Mouse (Mus musculus) kidney, embryonic 16.5 days (tissue): ENCODE results near the gene Cd5. TPM values are rescaled to one million over a fixed set of nuclear protein-coding genes. Genes with fewer than 3 reads are reported as not detected.

ENCODE experiments used
- ATAC-seq: fragments of 200-750 bp; cut with Nextera tagmentation; 2 replicates; pipeline ENCODE4 v1.8.0; 2017; ENCODE audit warnings: moderate TSS enrichment; ENCODE audit not compliant: low FRiP score, low TSS enrichment
- H3K27ac ChIP-seq: fragments of 300-500 bp; sonication (generic); 2 replicates; pipeline ENCODE4 v1.5.1; 2014; ENCODE audit warnings: low read length
- H3K27me3 ChIP-seq: fragments of 300-500 bp; sonication (generic); 2 replicates; pipeline ENCODE4 v1.6.1; 2014; ENCODE audit warnings: low read length, control low read depth, mixed read lengths; ENCODE audit not compliant: insufficient read depth
- H3K36me3 ChIP-seq: fragments of 300-500 bp; sonication (generic); 2 replicates; pipeline ENCODE4 v1.6.1; 2014; ENCODE audit warnings: low read length, control low read depth, mixed read lengths; ENCODE audit not compliant: insufficient read depth
- H3K4me1 ChIP-seq: fragments of 300-500 bp; sonication (generic); 2 replicates; pipeline ENCODE4 v1.6.1; 2014; ENCODE audit warnings: low read length, control low read depth, mixed read lengths; ENCODE audit not compliant: insufficient read depth
- H3K4me2 ChIP-seq: fragments of 300-500 bp; sonication (generic); replicated peaks from 2 replicates; pipeline ENCODE4 v1.6.1; 2014; ENCODE audit warnings: low read depth, low read length
- H3K4me3 ChIP-seq: fragments of 300-500 bp; sonication (generic); 2 replicates; pipeline ENCODE4 v1.5.1; 2014; ENCODE audit warnings: mild to moderate bottlenecking, low read length
- H3K9ac ChIP-seq: fragments of 300-500 bp; sonication (generic); replicated peaks from 2 replicates; pipeline ENCODE4 v1.6.1; 2014; ENCODE audit warnings: low read length
- H3K9me3 ChIP-seq: fragments of 300-500 bp; sonication (generic); 2 replicates; pipeline ENCODE4 v1.6.1; 2016; ENCODE audit warnings: low read length, control low read depth
- WGBS: fragments of 180-500 bp; shearing (Covaris S2); extraction: QIAGEN DNeasy Blood & Tissue Kit; methylation state at CpG from one replicate; pipeline ENCODE4 v1.1.7; 2014; 5-methylcytosine and 5-hydroxymethylcytosine counted together
- polyA plus RNA-seq: library from polyadenylated mRNA; unstranded; fragments of >200 nt; fragmentation: Nextera tagmentation; extraction: Ambion mirVana; gene quantifications from 2 replicates; pipeline ENCODE4 v1.2.1, GENCODE M21; 2015

Gene Cd5
- polyA plus RNA-seq, 1 experiment from 2014 or later: 0.19 TPM

GRCm38 (mm10) chr19:10759983-10760831, 21.4 kb upstream of the Cd5 start:
- H3K9ac ChIP-seq: no peak overlapping the region
- whole genome bisulfite sequencing: 86% methylated on average over 9 of the region's 9 CpGs
- H3K4me3 ChIP-seq: no peak overlapping the region
- no peaks in the 10 kb centered on the region for H3K36me3 ChIP-seq
- H3K4me1 ChIP-seq: 0 out of 2 replicates have a peak, but pooled peaks cover 3% of the 10 kb centered on the region
- H3K27me3 ChIP-seq: no peaks in the 10 kb centered on the region
- H3K9me3 ChIP-seq: no peaks in the 10 kb centered on the region
- H3K27ac ChIP-seq: no peak overlapping the region
- H3K4me2 ChIP-seq: no peak overlapping the region
- no peak for ATAC-seq

- no peaks in the 10 kb centered on the region for H3K36me3 ChIP-seq
- H3K4me2 ChIP-seq: no peak overlapping the region
- H3K27me3 ChIP-seq: no peaks in the 10 kb centered on the region
- H3K9ac ChIP-seq: no peak overlapping the region
- 0 out of 2 replicates have a peak, but pooled peaks cover 3% of the 10 kb centered on the region for H3K4me1 ChIP-seq
- no peak for ATAC-seq
- no peak overlapping the region for H3K4me3 ChIP-seq
- no peaks in the 10 kb centered on the region for H3K9me3 ChIP-seq
- no peak overlapping the region for H3K27ac ChIP-seq
These were observed 20.7 kb upstream of the Cd5 start for GRCm38 (mm10) chr19:10759525-10759924.

- H3K27ac ChIP-seq: no peak overlapping the region
- no peaks in the 10 kb centered on the region for H3K9me3 ChIP-seq
- H3K36me3 ChIP-seq: no peaks in the 10 kb centered on the region
- 0 out of 2 replicates have a peak, but pooled peaks cover 3% of the 10 kb centered on the region for H3K4me1 ChIP-seq
- no peak overlapping the region; the same call in 1 of the 2 replicates for H3K9ac ChIP-seq
- H3K4me2 ChIP-seq: no peak overlapping the region
- H3K27me3 ChIP-seq: no peaks in the 10 kb centered on the region
- no peak overlapping the region for H3K4me3 ChIP-seq
- no peak for ATAC-seq
- WGBS: 67% methylated on average over 6 of the region's 6 CpGs
These were observed 19.9 kb upstream of the Cd5 start for GRCm38 (mm10) chr19:10758708-10759107.

- Histone ChIP-seq H3K4me2 (no peak overlapping the region), H3K36me3 (no peaks in the 10 kb centered on the region), H3K9ac (no peak overlapping the region), H3K27ac (no peak overlapping the region), H3K4me3 (no peak overlapping the region), H3K9me3 (no peaks in the 10 kb centered on the region), H3K4me1 (0 out of 2 replicates have a peak, but pooled peaks cover 3% of the 10 kb centered on the region), H3K27me3 (no peaks in the 10 kb centered on the region)
- no peak for ATAC-seq
- 88% methylated on average over 2 of the region's 2 CpGs for WGBS
These were observed 18.7 kb upstream of the Cd5 start for GRCm38 (mm10) chr19:10757526-10757925.

- Histone ChIP-seq H3K4me2 (no peak overlapping the region), H3K36me3 (no peaks in the 10 kb centered on the region), H3K27ac (no peak overlapping the region), H3K27me3 (no peaks in the 10 kb centered on the region), H3K9ac (no peak overlapping the region), H3K4me1 (0 out of 2 replicates have a peak, but pooled peaks cover 3% of the 10 kb centered on the region), H3K9me3 (no peaks in the 10 kb centered on the region), H3K4me3 (no peak overlapping the region)
- no peak for ATAC-seq
These were observed 18.3 kb upstream of the Cd5 start for GRCm38 (mm10) chr19:10757125-10757524.

- Histone ChIP-seq H3K27ac (no peak overlapping the region), H3K9me3 (no peaks in the 10 kb centered on the region), H3K9ac (no peak overlapping the region), H3K4me1 (no peaks in the 10 kb centered on the region), H3K4me3 (no peak overlapping the region), H3K36me3 (no peaks in the 10 kb centered on the region), H3K4me2 (no peak overlapping the region), H3K27me3 (no peaks in the 10 kb centered on the region)
- ATAC-seq: no peak
- WGBS: 96% methylated on average over 5 of the region's 5 CpGs
These were observed 13.8 kb upstream of the Cd5 start for GRCm38 (mm10) chr19:10752646-10753045.

GRCm38 (mm10) chr19:10752106-10752505, 13.3 kb upstream of the Cd5 start:
- no peaks in the 10 kb centered on the region for H3K36me3 ChIP-seq
- WGBS: 92% methylated on average over 6 of the region's 6 CpGs
- no peaks in the 10 kb centered on the region for H3K27me3 ChIP-seq
- H3K4me3 ChIP-seq: no peak overlapping the region
- H3K9me3 ChIP-seq: no peaks in the 10 kb centered on the region
- no peak overlapping the region for H3K4me2 ChIP-seq
- H3K4me1 ChIP-seq: no peaks in the 10 kb centered on the region
- ATAC-seq: no peak
- H3K9ac ChIP-seq: no peak overlapping the region
- H3K27ac ChIP-seq: no peak overlapping the region

GRCm38 (mm10) chr19:10751607-10752006, 12.8 kb upstream of the Cd5 start:
- WGBS: 86% methylated on average over 1 of the region's 1 CpGs
- no peak overlapping the region for H3K27ac ChIP-seq
- H3K9me3 ChIP-seq: no peaks in the 10 kb centered on the region
- H3K9ac ChIP-seq: no peak overlapping the region
- no peak overlapping the region for H3K4me3 ChIP-seq
- ATAC-seq: no peak
- H3K27me3 ChIP-seq: no peaks in the 10 kb centered on the region
- no peaks in the 10 kb centered on the region for H3K36me3 ChIP-seq
- H3K4me1 ChIP-seq: no peaks in the 10 kb centered on the region
- no peak overlapping the region for H3K4me2 ChIP-seq

GRCm38 (mm10) chr19:10750161-10750560, 11.4 kb upstream of the Cd5 start:
- Histone ChIP-seq H3K36me3 (no peaks in the 10 kb centered on the region), H3K9ac (no peak overlapping the region), H3K9me3 (no peaks in the 10 kb centered on the region), H3K4me1 (no peaks in the 10 kb centered on the region), H3K4me2 (no peak overlapping the region), H3K4me3 (no peak overlapping the region), H3K27ac (no peak overlapping the region), H3K27me3 (no peaks in the 10 kb centered on the region)
- ATAC-seq: no peak
- 81% methylated on average over 6 of the region's 6 CpGs for WGBS

GRCm38 (mm10) chr19:10749295-10749694, 10.5 kb upstream of the Cd5 start:
- WGBS: 94% methylated on average over 6 of the region's 6 CpGs
- no peak overlapping the region for H3K4me3 ChIP-seq

More at GRCm38 (mm10) chr19:10749295-10749694, 10.5 kb upstream of the Cd5 start:
- H3K4me2 ChIP-seq: no peak overlapping the region
- no peaks in the 10 kb centered on the region for H3K27me3 ChIP-seq
- no peaks in the 10 kb centered on the region for H3K9me3 ChIP-seq
- H3K9ac ChIP-seq: no peak overlapping the region
- no peaks in the 10 kb centered on the region for H3K36me3 ChIP-seq
- no peak for ATAC-seq
- no peak overlapping the region for H3K27ac ChIP-seq
- no peaks in the 10 kb centered on the region for H3K4me1 ChIP-seq
